Mouse (Mus musculus) C2C12 (cell line): ENCODE measurements around the gene Uap1l1. TPM values are rescaled to one million over a fixed set of nuclear protein-coding genes. Genes with fewer than 3 reads are reported as not detected.

Experiments
- H3K27me3 ChIP-seq: one replicate; pipeline ENCODE4 v1.6.1; 2011; ENCODE audit not compliant: control insufficient read depth, insufficient read depth, insufficient read length
- H3K36me3 ChIP-seq: one replicate; pipeline ENCODE4 v1.6.1; 2011; ENCODE audit not compliant: control insufficient read depth, insufficient read depth
- H3K4me3 ChIP-seq: one replicate; pipeline ENCODE4 v1.5.1; 2011; ENCODE audit warnings: mild to moderate bottlenecking, control low read depth; ENCODE audit not compliant: poor library complexity, insufficient read depth, severe bottlenecking
- H3K79me2 ChIP-seq: one replicate; pipeline ENCODE4 v1.6.1; 2011; ENCODE audit not compliant: control insufficient read depth, insufficient read depth
- H3K79me3 ChIP-seq: one replicate; pipeline ENCODE4 v1.6.1; 2011; ENCODE audit warnings: low read depth, control low read depth
- H3ac ChIP-seq: one replicate; pipeline ENCODE3; 2011; ENCODE audit warnings: low read depth; ENCODE audit not compliant: control insufficient read depth, insufficient read length
- CEBPB ChIP-seq: IDR thresholded peaks from one replicate; pipeline ENCODE4 v1.6.1; 2011; ENCODE audit warnings: low read depth, mild to moderate bottlenecking, control low read depth, moderate library complexity
- CTCF ChIP-seq: IDR thresholded peaks from one replicate; pipeline ENCODE4 v1.5.1; 2011; ENCODE audit not compliant: control insufficient read depth, insufficient read depth, insufficient read length
- FOSL1 ChIP-seq: IDR thresholded peaks from one replicate; pipeline ENCODE4 v1.8.0; 2011; ENCODE audit warnings: mild to moderate bottlenecking, low read length; ENCODE audit not compliant: poor library complexity, insufficient read depth, severe bottlenecking
- MAX ChIP-seq: IDR thresholded peaks from one replicate; pipeline ENCODE4 v1.6.1; 2011; ENCODE audit warnings: mild to moderate bottlenecking, control low read depth
- MYOD1 ChIP-seq: IDR thresholded peaks from one replicate; pipeline ENCODE4 v1.6.1; 2011; ENCODE audit warnings: low read depth; ENCODE audit not compliant: control insufficient read depth, insufficient read length
- MYOG ChIP-seq: IDR thresholded peaks from one replicate; pipeline ENCODE4 v1.6.1; 2011; ENCODE audit not compliant: control insufficient read depth, insufficient read length; ENCODE audit errors: extremely low read depth
- USF1 ChIP-seq: IDR thresholded peaks from one replicate; pipeline ENCODE4 v1.6.1; 2011; ENCODE audit warnings: low read depth, mild to moderate bottlenecking, control low read depth, moderate library complexity
- polyA plus RNA-seq: library from polyadenylated mRNA; unstranded; fragments of >200 nt; fragmentation: generic; extraction: Trizol; gene quantifications from one replicate; pipeline ENCODE4 v1.2.1, GENCODE M21; 2012; ENCODE audit warnings: missing spikeins

Uap1l1 gene
- polyA plus RNA-seq, 1 experiment: 96.6 TPM

DNA sequence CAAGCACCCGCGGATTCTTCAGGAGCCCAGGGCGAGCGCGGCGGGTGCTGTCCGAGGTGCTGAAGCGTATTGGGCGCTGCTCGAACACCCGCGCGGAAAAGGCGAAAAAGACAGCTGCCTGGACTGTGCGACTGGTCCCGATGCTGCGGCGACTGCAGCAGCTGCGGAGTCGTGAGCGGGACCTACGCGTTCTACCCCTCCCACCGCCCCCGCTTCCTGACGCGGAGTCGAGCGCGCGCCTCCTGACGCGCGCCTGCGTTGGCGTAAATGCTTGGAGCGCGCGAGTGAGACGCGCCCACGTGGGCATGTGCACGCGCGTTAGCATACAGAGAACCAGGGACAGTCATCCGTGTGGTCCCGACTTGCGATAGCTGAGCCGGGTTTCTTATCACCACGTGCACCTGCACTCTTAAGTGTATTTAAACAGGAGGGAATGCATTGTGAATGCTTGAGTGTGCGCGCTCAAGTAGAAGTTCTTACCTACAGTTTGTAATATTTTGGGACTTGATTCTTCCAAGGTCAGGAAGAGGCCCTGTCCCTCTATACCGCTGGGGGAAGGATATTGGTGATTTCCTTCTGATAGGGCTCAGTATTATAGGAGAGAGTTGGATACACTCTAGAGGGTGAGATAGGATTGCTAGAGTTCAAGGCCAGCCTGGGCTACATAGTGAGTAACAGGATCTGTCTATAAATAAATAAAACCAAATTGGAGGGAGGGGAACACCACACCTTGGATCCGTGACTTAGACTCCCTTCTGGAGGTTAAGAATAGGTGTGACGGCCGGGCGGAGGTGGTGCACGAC lies 46.3 kb downstream of the Uap1l1 start, which contains the start of gene Grin1:
Grin1 (minus strand) TSS at position 217 of the 803 bp plus-strand sequence.
- Histone ChIP-seq H3K79me3 (no peaks in the 10 kb centered on the region), H3K36me3 (no peaks in the 10 kb centered on the region), H3ac (no peak within 1 kb of the TSS), H3K79me2 (no peaks in the 10 kb centered on the region), H3K4me3 (no peak within 1 kb of the TSS), H3K27me3 (peaks cover 47% of the 10 kb centered on the region)
- TF ChIP-seq MYOG: no peak
- TF ChIP-seq CEBPB: no peak
- no peak for TF ChIP-seq USF1
- TF ChIP-seq MAX: no peak
- TF ChIP-seq MYOD1: no peak
- no peak for TF ChIP-seq CTCF
- no peak for TF ChIP-seq FOSL1

DNA sequence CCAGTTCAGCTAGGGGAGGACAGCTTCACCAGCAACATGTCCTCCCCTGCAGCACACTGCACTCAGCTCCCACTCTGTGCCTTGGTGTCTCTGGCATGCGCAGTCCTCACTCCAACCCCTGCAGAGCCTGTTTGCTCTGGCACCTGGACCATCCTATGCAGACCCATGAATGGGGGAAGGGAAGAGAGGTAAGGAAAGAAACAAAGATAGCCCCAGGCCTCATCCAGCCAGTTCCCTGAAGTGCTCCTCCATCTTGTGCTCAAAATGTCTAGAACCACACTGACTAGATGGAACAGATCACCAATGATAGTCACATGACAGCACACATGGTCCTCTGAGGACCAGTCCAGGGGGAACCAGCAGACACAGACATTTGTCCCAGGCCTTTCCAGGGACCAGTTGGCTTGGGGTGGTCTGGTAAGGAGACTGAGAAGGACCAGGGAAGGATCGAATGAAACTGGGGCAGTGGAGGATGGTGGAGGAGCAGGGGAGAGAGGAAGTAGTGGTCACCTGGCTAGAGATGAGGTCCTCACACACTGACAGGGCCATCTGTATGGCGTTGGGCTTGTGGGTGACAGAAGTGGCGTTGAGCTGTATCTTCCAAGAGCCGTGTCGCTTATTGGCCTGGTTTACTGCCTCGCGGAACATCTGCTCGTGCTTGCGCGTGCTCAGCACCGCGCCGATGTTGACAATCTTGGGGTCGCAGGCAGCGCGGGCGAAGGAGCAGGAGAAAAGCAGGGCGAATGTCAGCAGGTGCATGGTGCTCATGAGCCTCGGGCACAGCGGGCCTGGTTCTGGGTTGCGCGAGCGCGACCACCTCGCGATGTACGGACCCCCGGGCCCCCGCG lies 47.1 kb downstream of the Uap1l1 start:
- H3K4me3 ChIP-seq: no peak overlapping the region
- H3ac ChIP-seq: no peak overlapping the region
- no peaks in the 10 kb centered on the region for H3K36me3 ChIP-seq
- H3K27me3 ChIP-seq: peaks cover 52% of the 10 kb centered on the region
- H3K79me2 ChIP-seq: no peaks in the 10 kb centered on the region
- TF ChIP-seq USF1 (no peak), CEBPB (no peak), FOSL1 (no peak), CTCF (no peak), MYOD1 (no peak), MYOG (no peak), MAX (no peak)
- H3K79me3 ChIP-seq: no peaks in the 10 kb centered on the region

DNA sequence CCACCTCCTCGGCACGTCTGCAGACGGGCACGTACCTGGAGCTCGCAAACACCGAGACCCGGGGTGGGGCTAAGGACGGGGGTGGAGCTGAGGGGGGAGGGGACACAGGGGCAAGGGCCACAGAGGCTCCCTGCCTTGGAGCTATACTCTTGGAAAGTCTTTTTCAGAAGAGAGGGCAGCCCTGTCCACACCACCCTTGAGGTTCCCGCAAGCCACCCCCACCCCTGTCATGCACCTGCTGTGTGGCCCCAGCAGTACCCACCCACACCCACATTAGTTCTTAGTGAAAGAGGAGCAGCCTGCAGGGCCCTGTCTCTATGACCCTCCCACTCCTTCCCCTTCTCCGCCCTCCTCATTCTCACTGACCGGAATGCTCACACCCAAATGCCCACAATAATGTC lies 54.0 kb downstream of the Uap1l1 start:
- H3K4me3 ChIP-seq: no peak overlapping the region
- H3K27me3 ChIP-seq: peaks cover 60% of the 10 kb centered on the region

GRCm38 (mm10) chr2:25310969-25311368 lies 54.5 kb downstream of the Uap1l1 start:
- Histone ChIP-seq H3K79me3 (no peaks in the 10 kb centered on the region), H3K27me3 (peaks cover 60% of the 10 kb centered on the region), H3K4me3 (no peak overlapping the region), H3K36me3 (no peaks in the 10 kb centered on the region), H3ac (no peak overlapping the region), H3K79me2 (no peaks in the 10 kb centered on the region)
- TF ChIP-seq FOSL1: no peak
- no peak for TF ChIP-seq MYOG
- TF ChIP-seq MAX: no peak
- TF ChIP-seq CEBPB: no peak
- no peak for TF ChIP-seq CTCF
- no peak for TF ChIP-seq MYOD1
- TF ChIP-seq USF1: no peak

More for the DNA sequence above, 54.0 kb downstream of the Uap1l1 start:
- no peaks in the 10 kb centered on the region for H3K79me2 ChIP-seq
- H3K36me3 ChIP-seq: no peaks in the 10 kb centered on the region
- H3ac ChIP-seq: no peak overlapping the region
- TF ChIP-seq MAX: no peak
- TF ChIP-seq USF1: no peak
- no peak for TF ChIP-seq CTCF
- TF ChIP-seq MYOG: no peak
- TF ChIP-seq MYOD1: no peak
- TF ChIP-seq FOSL1: no peak
- no peak for TF ChIP-seq CEBPB
- no peaks in the 10 kb centered on the region for H3K79me3 ChIP-seq

- no peak for TF ChIP-seq FOSL1
- no peak for TF ChIP-seq MAX
- no peak for TF ChIP-seq CEBPB
- no peak for TF ChIP-seq MYOG
- TF ChIP-seq MYOD1: no peak
- no peak for TF ChIP-seq CTCF
- TF ChIP-seq USF1: no peak
- H3K27me3 ChIP-seq: peaks cover 68% of the 10 kb centered on the region
- no peaks in the 10 kb centered on the region for H3K36me3 ChIP-seq
- no peak overlapping the region for H3K4me3 ChIP-seq
- no peak overlapping the region for H3ac ChIP-seq
- no peaks in the 10 kb centered on the region for H3K79me3 ChIP-seq
- H3K79me2 ChIP-seq: no peaks in the 10 kb centered on the region
Observed at GRCm38 (mm10) chr2:25310180-25310579, 55.3 kb downstream of the Uap1l1 start.

Other genes starting within 250 kb of the Uap1l1 start
- 0.56 TPM for gene Nrarp, start 184.9 kb downstream of the Uap1l1 start, polyA plus RNA-seq
- 15.5 TPM for gene Tor4a, start 168.8 kb downstream of the Uap1l1 start, polyA plus RNA-seq
- gene Nelfb, start 154.2 kb downstream of the Uap1l1 start, polyA plus RNA-seq: 47.4 TPM
- gene Stpg3, start 151.0 kb downstream of the Uap1l1 start, polyA plus RNA-seq: not detected
- gene Fam166a, start 146.9 kb downstream of the Uap1l1 start, polyA plus RNA-seq: not detected
- 800 TPM for gene Tubb4b, start 141.0 kb downstream of the Uap1l1 start, polyA plus RNA-seq
- not detected for gene Slc34a3, start 131.3 kb downstream of the Uap1l1 start, polyA plus RNA-seq
- gene Rnf224, start 128.9 kb downstream of the Uap1l1 start, polyA plus RNA-seq: not detected
- 0.22 TPM for gene Rnf208, start 123.4 kb downstream of the Uap1l1 start, polyA plus RNA-seq
- gene Cysrt1, start 123.2 kb downstream of the Uap1l1 start, polyA plus RNA-seq: 0.25 TPM
- 3.9 TPM for gene AL732309.1, start 118.8 kb downstream of the Uap1l1 start, polyA plus RNA-seq
- gene Tmem203, start 110.2 kb downstream of the Uap1l1 start, polyA plus RNA-seq: 28.5 TPM
- 7.4 TPM for gene Tprn, start 103.1 kb downstream of the Uap1l1 start, polyA plus RNA-seq
- gene Ssna1, start 93.2 kb downstream of the Uap1l1 start, polyA plus RNA-seq: 143 TPM
- gene Anapc2, start 93.2 kb downstream of the Uap1l1 start, polyA plus RNA-seq: 89.4 TPM
- not detected for gene Tmem210, start 77.5 kb downstream of the Uap1l1 start, polyA plus RNA-seq
- not detected for gene Lrrc26, start 75.8 kb downstream of the Uap1l1 start, polyA plus RNA-seq
- gene Grin1, start 46.5 kb downstream of the Uap1l1 start, polyA plus RNA-seq: 0.02 TPM
- gene Man1b1, start 33.3 kb downstream of the Uap1l1 start, polyA plus RNA-seq: 38.0 TPM
- gene Dpp7, start 9.3 kb downstream of the Uap1l1 start, polyA plus RNA-seq: 22.4 TPM
- 25.8 TPM for gene Sapcd2, start 6.6 kb upstream of the Uap1l1 start, polyA plus RNA-seq
- not detected for gene Entpd2, start 30.2 kb upstream of the Uap1l1 start, polyA plus RNA-seq
- 79.9 TPM for gene Npdc1, start 33.7 kb upstream of the Uap1l1 start, polyA plus RNA-seq
- 0.08 TPM for gene Fut7, start 57.6 kb upstream of the Uap1l1 start, polyA plus RNA-seq
- 4.2 TPM for gene Abca2, start 63.0 kb upstream of the Uap1l1 start, polyA plus RNA-seq
- gene Clic3, start 91.2 kb upstream of the Uap1l1 start, polyA plus RNA-seq: 0.15 TPM
- gene Paxx, start 95.4 kb upstream of the Uap1l1 start, polyA plus RNA-seq: 12.3 TPM
- not detected for gene Ptgds, start 104.4 kb upstream of the Uap1l1 start, polyA plus RNA-seq
- gene Lcn12, start 128.2 kb upstream of the Uap1l1 start, polyA plus RNA-seq: not detected
- 35.8 TPM for gene Fbxw5, start 135.1 kb upstream of the Uap1l1 start, polyA plus RNA-seq
- 0.32 TPM for gene C8g, start 136.0 kb upstream of the Uap1l1 start, polyA plus RNA-seq
- gene Traf2, start 181.3 kb upstream of the Uap1l1 start, polyA plus RNA-seq: 28.8 TPM
- 340 TPM for gene Edf1, start 192.2 kb upstream of the Uap1l1 start, polyA plus RNA-seq
- 5.7 TPM for gene Mamdc4, start 209.2 kb upstream of the Uap1l1 start, polyA plus RNA-seq
- 94.2 TPM for gene Phpt1, start 209.5 kb upstream of the Uap1l1 start, polyA plus RNA-seq
- gene Ajm1, start 216.1 kb upstream of the Uap1l1 start, polyA plus RNA-seq: 0.29 TPM
- gene Rabl6, start 242.8 kb upstream of the Uap1l1 start, polyA plus RNA-seq: 58.9 TPM